ENCODE assay signal across 8 mouse cellular contexts in the genomic region with DNA sequence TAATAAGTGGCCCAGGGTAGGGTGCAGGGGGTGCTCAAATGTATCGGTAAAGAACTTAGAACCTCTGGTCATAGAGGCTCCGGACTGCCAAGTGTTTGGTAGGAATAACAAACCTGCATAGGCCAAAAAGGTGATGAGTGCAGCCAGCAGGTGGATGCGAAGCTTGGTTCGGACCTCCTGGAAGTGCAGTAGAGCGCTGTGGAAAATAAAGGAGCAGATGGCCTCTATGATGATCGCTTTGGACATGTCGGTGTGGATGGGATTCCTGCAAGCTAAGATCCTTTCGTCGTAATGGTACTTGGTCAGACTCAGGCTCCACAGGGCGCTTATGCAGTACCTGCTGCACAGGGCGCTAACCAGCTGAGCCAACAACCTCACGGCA. TPM values are rescaled to one million over a fixed set of nuclear protein-coding genes. Genes with fewer than 3 reads are reported as not detected.
DNase-seq lines count a peak whose midpoint lies in the region; ATAC-seq and TF ChIP-seq lines count a peak whose summit lies in the region.

No protein-coding gene starts in this region.

- peak overlapping the region; percentile 98 for H3K4me2 ChIP-seq in hindbrain, postnatal 0 days (ENCODE audit: low read depth, low read length)
- peak overlapping the region; percentile 98 for H3K4me2 ChIP-seq in midbrain, embryonic 15.5 days

- no peak for TF ChIP-seq CTCF in kidney, adult 2 months (conservative IDR thresholded peaks at IDR 0.05; ENCODE audit: insufficient read depth, insufficient read length, low read depth, low read length)
- TF ChIP-seq CTCF in hindbrain, postnatal 0 days (IDR thresholded peaks at IDR 0.05; ENCODE audit: low read depth) = no peak

- H3K9me3 ChIP-seq in hindbrain, postnatal 0 days (ENCODE audit: low read length) = no peaks in the 10 kb centered on the region
- no peaks in the 10 kb centered on the region for H3K9me3 ChIP-seq in midbrain, embryonic 15.5 days

- ATAC-seq in hindbrain, postnatal 0 days = no peak
- no peak; the same call in 1 of the 2 replicates for ATAC-seq in midbrain, embryonic 15.5 days (replicated peaks)

- peaks cover 3% of the 10 kb centered on the region; the same call in 1 of the 2 replicates for H3K4me1 ChIP-seq in kidney, adult 2 months (ENCODE audit: control insufficient read depth, insufficient read depth, low read length)
- peaks cover 2% of the 10 kb centered on the region; the same call in 1 of the 2 replicates for H3K4me1 ChIP-seq in hindbrain, postnatal 0 days (ENCODE audit: insufficient read depth, low read length)
- peaks cover 15% of the 10 kb centered on the region for H3K4me1 ChIP-seq in midbrain, embryonic 15.5 days

- intact Hi-C loops in gastrocnemius, postnatal 36 days (cut with DNase I) = no loop called here

- H3K9ac ChIP-seq in hindbrain, postnatal 0 days (replicated peaks; ENCODE audit: low read length) = peak overlapping the region; percentile 65
- peak overlapping the region; percentile 73 for H3K9ac ChIP-seq in midbrain, embryonic 15.5 days

- TF ChIP-seq POLR2A in kidney, adult 2 months (IDR thresholded peaks at IDR 0.05; ENCODE audit: low read depth, low read length) = no peak

- 7% methylated on average over 12 of the region's 12 CpGs for WGBS in kidney, adult 2 months
- WGBS in hindbrain, postnatal 0 days = 4% methylated on average over 12 of the region's 12 CpGs
- WGBS in midbrain, embryonic 15.5 days = 6% methylated on average over 12 of the region's 12 CpGs

- no peaks in the 10 kb centered on the region for H3K36me3 ChIP-seq in kidney, adult 2 months (ENCODE audit: control insufficient read depth, insufficient read depth, low read length)
- H3K36me3 ChIP-seq in hindbrain, postnatal 0 days (ENCODE audit: insufficient read depth, low read length) = no peaks in the 10 kb centered on the region
- no peaks in the 10 kb centered on the region for H3K36me3 ChIP-seq in midbrain, embryonic 15.5 days (replicated peaks)

- no peaks in the 10 kb centered on the region for H3K27me3 ChIP-seq in kidney, adult 2 months (replicated peaks; ENCODE audit: control insufficient read depth, insufficient read depth, low read length)
- H3K27me3 ChIP-seq in hindbrain, postnatal 0 days (ENCODE audit: insufficient read depth, low read length) = no peaks in the 10 kb centered on the region
- 0 out of 2 replicates have a peak, but pooled peaks cover 3% of the 10 kb centered on the region for H3K27me3 ChIP-seq in midbrain, embryonic 15.5 days (replicated peaks)

- DNase-seq in kidney, adult 2 months = no peak
- no peak for DNase-seq in kidney, postnatal 25 days
- peak; percentile 55 for DNase-seq in brain, adult 2 months (ENCODE audit: low read depth, low spot score)
- peak; percentile 15 for DNase-seq in hindbrain, postnatal 0 days (ENCODE audit: low spot score)
- DNase-seq in gastrocnemius, postnatal 36 days = no peak
- no peak for DNase-seq in T-cell, adult 2 months (ENCODE audit: low spot score)
- no peak for DNase-seq in adrenal gland, adult 2 months

- H3K4me3 ChIP-seq in kidney, adult 2 months (ENCODE audit: insufficient read depth, low read depth, low read length) = peak overlapping the region; percentile 80
- H3K4me3 ChIP-seq in hindbrain, postnatal 0 days (ENCODE audit: low read length) = peak overlapping the region; percentile 75
- peak overlapping the region; percentile 84 for H3K4me3 ChIP-seq in midbrain, embryonic 15.5 days

- H3K27ac ChIP-seq in kidney, adult 2 months (ENCODE audit: insufficient read depth, low read depth, low read length) = peak overlapping the region; percentile 73; the same call in 1 of the 2 replicates
- peak overlapping the region; percentile 42; the same call in 1 of the 2 replicates for H3K27ac ChIP-seq in hindbrain, postnatal 0 days
- peak overlapping the region; percentile 53; the same call in 1 of the 2 replicates for H3K27ac ChIP-seq in midbrain, embryonic 15.5 days

RNA-seq across cellular contexts. Expression of gene Aqp11, which starts 0.8 kb away (rescaled TPM):
- polyA plus RNA-seq in kidney, adult 2 months (2012; rRNA removed) = 62.0 and 65.9 TPM in 2 replicates
- 15.0 and 16.0 TPM in 2 replicates for total RNA-seq in hindbrain, postnatal 0 days (2014; rRNA removed)
- 29.4 and 29.5 TPM in 2 replicates for polyA plus RNA-seq in hindbrain, postnatal 0 days (2015; fragmentation: Nextera tagmentation; extraction: Ambion mirVana)
- polyA plus RNA-seq in midbrain, embryonic 15.5 days (2015; fragmentation: Nextera tagmentation; extraction: Ambion mirVana) = 15.9 and 18.0 TPM in 2 replicates
- total RNA-seq in gastrocnemius, postnatal 36 days (2021) = 1 to 10 TPM in 1 of 2 experiments, under 1 TPM in 1; 0.74 to 2.2 TPM
- 1 to 10 TPM; 2.8 to 5.3 TPM for total RNA-seq in adrenal gland, adult 2 months (2021)
- 5.5 and 8.1 TPM in 2 replicates for polyA plus RNA-seq in adrenal gland, adult 2 months (2012; rRNA removed)

RNA-seq across cellular contexts. Expression of gene Clns1a, which starts 40.8 kb away (rescaled TPM):
- polyA plus RNA-seq in kidney, adult 2 months (2012; rRNA removed) = 23.5 and 28.7 TPM in 2 replicates
- total RNA-seq in hindbrain, postnatal 0 days (2014; rRNA removed) = 99.6 and 102 TPM in 2 replicates
- polyA plus RNA-seq in hindbrain, postnatal 0 days (2015; fragmentation: Nextera tagmentation; extraction: Ambion mirVana) = 172 and 175 TPM in 2 replicates
- polyA plus RNA-seq in midbrain, embryonic 15.5 days (2015; fragmentation: Nextera tagmentation; extraction: Ambion mirVana) = 174 and 179 TPM in 2 replicates
- 10 to 100 TPM; 27.3 to 31.3 TPM for total RNA-seq in gastrocnemius, postnatal 36 days (2021)
- 10 to 100 TPM; 43.5 to 67.2 TPM for total RNA-seq in adrenal gland, adult 2 months (2021)
- 36.4 and 45.4 TPM in 2 replicates for polyA plus RNA-seq in adrenal gland, adult 2 months (2012; rRNA removed)

RNA-seq across cellular contexts. Expression of gene Pak1, which starts 51.1 kb away (rescaled TPM):
- polyA plus RNA-seq in kidney, adult 2 months (2012; rRNA removed) = 25.1 and 30.3 TPM in 2 replicates
- total RNA-seq in hindbrain, postnatal 0 days (2014; rRNA removed) = 125 and 137 TPM in 2 replicates
- 111 and 114 TPM in 2 replicates for polyA plus RNA-seq in hindbrain, postnatal 0 days (2015; fragmentation: Nextera tagmentation; extraction: Ambion mirVana)
- 147 and 156 TPM in 2 replicates for polyA plus RNA-seq in midbrain, embryonic 15.5 days (2015; fragmentation: Nextera tagmentation; extraction: Ambion mirVana)
- 10 to 100 TPM; 21.8 to 23.9 TPM for total RNA-seq in gastrocnemius, postnatal 36 days (2021)
- total RNA-seq in adrenal gland, adult 2 months (2021) = 10 to 100 TPM; 20.5 to 32.2 TPM
- polyA plus RNA-seq in adrenal gland, adult 2 months (2012; rRNA removed) = 19.8 and 21.4 TPM in 2 replicates

Comparison
In these comparisons a context has a peak if more than half of its experiments do, and no peak if none do; other contexts are left out.
1. DNase-seq: peak in brain, adult 2 months (single experiment) and hindbrain, postnatal 0 days (single experiment); none in kidney, adult 2 months (single experiment), kidney, postnatal 25 days (0 of 2), gastrocnemius, postnatal 36 days (0 of 2), T-cell, adult 2 months (single experiment) and adrenal gland, adult 2 months (single experiment).
2. Peak in every context shown above with its lines, with median percentiles within 50 percentile points of each other: H3K27ac ChIP-seq and H3K4me3 ChIP-seq.